Mouse (Mus musculus): ENCODE measurements at regions not wholly inside any gene's neighbourhood (a gene's known extent, or its start where the extent isn't known, plus 50 kb on each side); places are given as distances from the start of the nearest gene placed in this dataset.

- DNase-seq (ENCODE audit: low spot score in 2 of 2): no peak
Observed at GRCm38 (mm10) chr5:118353689-118354088, 108.7 kb downstream of the 2410131K14Rik start.

- DNase-seq (ENCODE audit: low spot score in 2 of 2): no peak
Observed at GRCm38 (mm10) chr5:118354127-118354526, 109.1 kb downstream of the 2410131K14Rik start.

- no peak for DNase-seq (ENCODE audit: low spot score in 2 of 2)
Observed at GRCm38 (mm10) chr5:118354871-118355270, 109.8 kb downstream of the 2410131K14Rik start.

DNA sequence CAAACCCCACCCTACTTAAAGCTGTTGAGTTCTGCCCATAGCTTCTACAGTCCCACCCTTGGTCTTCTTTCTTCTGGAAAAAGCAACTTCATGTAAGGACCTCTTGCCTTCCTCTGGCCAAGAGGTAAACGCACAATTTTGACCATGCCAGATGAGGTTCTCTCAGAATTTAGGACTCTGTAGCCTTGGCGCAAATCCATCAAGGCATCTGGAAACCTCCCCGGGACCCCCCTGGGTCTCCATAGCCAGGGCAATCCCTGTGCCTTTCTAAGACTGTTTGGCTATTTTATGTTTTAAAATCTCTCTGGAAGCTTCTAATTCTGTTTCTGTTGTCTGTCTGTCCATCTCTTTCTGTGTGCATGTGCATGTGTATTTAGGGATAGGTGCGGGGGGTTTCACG lies 110.3 kb downstream of the 2410131K14Rik start:
- DNase-seq (ENCODE audit: low spot score in 2 of 2): no peak

DNA sequence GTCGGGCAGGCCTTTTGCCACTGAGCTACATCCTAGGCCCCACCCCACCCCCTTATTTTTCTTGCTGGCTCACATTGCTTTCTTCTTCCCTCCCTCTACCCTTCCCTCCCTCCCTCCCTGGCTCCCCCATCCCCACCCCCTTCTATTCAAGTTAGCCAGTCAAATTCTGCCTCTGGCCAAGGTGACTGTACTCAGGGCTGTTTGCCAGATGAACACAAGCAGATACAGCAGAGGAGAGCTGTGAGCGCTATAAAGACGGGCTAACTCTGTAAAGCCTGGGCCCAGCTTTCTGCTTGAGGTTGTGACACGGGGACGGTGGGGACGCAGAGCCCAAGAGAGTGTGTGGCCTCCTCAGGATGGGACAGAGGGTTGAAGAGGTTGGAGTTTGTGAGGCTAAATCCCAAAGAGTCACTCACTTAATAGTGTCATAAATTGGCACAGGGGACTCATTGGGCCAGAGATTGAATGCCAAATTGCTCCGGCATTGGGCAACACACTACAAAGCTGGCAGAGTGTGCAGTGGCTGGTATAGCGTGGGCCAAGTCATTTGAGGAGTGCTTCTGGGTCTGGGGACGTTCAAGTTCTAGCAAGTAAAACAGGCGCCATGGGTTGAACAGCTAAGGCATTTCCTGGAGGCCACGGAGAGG lies 110.8 kb downstream of the 2410131K14Rik start:
- DNase-seq (ENCODE audit: low spot score in 2 of 2): no peak

GRCm38 (mm10) chr5:118359646-118360373 lies 114.8 kb downstream of the 2410131K14Rik start:
- DNase-seq (ENCODE audit: low spot score in 2 of 2): peak; percentile 78 to 84

DNA sequence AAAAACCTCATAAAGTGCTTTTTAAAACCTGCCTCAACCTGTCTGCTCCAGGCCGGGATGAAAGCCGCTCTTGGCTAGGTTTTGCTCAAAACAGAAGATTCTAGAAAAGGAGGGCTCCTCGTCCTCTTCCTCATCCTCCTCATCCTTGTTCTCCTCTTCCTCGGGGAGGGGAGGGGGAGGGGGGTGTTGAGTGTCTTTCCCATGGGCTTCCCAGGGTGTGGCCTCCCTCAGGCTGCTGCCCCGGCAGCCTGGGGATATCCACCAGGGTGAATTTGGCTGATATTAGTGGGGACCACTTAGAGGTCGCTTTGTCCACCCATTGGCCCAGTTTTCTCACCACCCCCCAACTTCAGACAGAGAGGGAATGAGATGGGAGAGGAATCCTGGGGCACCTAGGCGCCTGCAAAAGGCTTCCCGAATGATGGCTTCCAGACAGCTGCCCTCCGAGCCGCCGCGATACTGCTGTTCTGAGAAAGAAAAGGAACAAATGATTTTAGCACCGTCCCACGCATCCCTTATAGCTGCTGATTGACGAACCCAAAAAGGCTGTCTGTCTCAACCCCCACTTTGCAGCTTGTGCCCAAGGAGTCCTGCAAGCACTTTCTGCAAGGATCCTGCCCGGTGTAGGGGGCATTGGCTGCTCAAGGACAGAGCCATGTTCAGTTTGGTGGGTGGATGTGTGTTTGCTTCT lies 115.5 kb downstream of the 2410131K14Rik start:
- DNase-seq (ENCODE audit: low spot score in 2 of 2): peak in 1 of 2 experiments; percentile 66

DNA sequence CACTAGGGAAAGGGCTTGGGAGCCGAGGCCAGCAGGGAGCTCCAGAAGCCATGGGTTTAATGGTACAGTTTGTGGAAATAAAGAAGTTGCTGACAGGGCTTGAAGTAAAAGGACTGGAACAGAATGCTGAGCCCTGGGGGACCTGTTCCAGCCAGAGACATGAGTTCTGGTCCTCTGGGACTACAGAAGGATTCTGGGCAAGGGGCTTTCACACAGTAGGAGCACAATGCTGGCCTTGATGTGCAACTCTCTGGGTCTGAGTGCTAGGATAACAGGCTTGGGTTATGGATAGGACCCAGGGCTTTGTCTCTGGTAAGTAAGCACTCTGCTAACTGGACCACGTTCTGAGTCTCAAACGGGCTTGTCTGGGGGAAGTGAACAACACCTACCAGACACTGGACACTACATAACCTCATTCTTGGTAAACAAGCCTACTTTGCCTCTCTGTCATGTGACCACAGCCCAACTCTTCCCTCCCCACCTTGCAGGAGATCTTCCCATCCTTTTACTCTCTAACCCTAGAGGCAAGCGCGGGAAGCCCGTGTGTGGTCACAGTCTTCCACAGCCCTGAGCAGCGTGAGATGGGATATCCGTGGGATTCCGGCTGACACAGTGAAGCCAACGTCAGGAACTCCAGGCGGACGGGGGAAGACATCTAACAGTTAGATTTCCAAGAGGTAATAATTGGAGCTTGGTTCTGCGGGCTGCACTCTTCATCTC lies 116.3 kb downstream of the 2410131K14Rik start:
- DNase-seq (ENCODE audit: low spot score in 2 of 2): no peak

GRCm38 (mm10) chr5:118361853-118362406 lies 116.9 kb downstream of the 2410131K14Rik start:
- DNase-seq (ENCODE audit: low spot score in 2 of 2): no peak

- DNase-seq (ENCODE audit: low spot score in 2 of 2): no peak
Observed at GRCm38 (mm10) chr5:118362738-118363137, 117.7 kb downstream of the 2410131K14Rik start.

DNA sequence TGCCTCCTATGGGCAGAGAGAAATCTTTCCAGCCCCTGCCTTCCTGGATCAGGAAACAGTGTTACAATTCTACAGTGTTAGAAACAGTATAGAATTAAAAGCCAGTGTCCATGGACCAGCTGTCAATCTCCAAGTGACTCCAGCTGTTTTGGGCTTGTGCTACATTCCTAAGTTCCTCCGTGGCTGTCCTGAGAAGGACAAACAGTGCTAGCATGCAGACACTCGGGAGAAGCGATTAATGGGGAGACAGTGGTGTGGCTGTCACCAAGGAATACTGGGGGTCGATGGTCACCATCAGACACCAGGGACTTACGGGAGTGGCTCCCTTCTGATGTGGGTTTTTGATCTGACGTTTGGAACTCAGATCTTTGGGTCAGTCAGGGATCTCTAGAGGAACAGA lies 118.1 kb downstream of the 2410131K14Rik start:
- DNase-seq (ENCODE audit: low spot score in 2 of 2): no peak

DNA sequence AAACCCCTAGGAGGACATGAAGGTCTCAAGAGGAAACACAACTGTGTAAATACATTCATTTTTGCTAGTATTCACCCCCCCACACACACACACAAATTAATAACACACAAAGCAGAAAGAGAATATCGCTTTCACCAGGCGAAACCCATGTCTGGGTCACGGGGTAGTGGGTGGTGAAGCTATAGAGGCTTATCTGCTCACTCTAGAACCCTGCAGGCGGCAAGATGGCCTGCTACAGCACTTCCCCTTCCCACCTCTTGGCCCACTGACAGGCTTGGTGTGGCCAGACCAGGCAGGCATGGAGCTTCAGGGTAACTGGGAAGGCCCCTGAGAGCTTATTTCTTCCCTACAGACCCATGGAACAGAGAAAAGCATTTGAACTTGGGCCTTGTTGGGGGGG lies 119.6 kb downstream of the 2410131K14Rik start:
- DNase-seq (ENCODE audit: low spot score in 2 of 2): no peak

DNA sequence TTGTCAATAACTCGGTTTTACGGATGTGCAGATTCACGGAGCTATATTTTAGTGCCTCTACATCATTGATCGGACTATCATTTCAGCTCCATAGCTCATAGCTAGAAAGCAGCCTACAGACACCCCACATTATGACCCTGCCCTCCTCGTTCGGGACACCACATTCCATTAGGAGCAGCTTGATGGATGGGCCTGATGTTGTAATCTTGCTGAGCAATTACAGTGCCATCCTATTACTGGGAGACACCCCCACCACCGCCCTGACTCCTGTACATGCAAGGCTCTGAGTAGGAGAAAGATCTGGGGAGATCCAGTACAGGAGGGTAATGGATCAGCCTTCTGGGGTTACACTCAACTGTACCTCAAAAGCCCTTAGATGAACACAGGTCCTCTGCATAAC lies 120.2 kb downstream of the 2410131K14Rik start:
- no peak for DNase-seq (ENCODE audit: low spot score in 2 of 2)

- no peak for DNase-seq (ENCODE audit: low spot score in 2 of 2)
Observed at GRCm38 (mm10) chr5:118365651-118366050, 120.6 kb downstream of the 2410131K14Rik start.

- DNase-seq (ENCODE audit: low spot score in 2 of 2): no peak
Observed at GRCm38 (mm10) chr5:118367047-118367446, 122.0 kb downstream of the 2410131K14Rik start.

GRCm38 (mm10) chr5:118373581-118373981 lies 128.6 kb downstream of the 2410131K14Rik start:
- no peak for DNase-seq (ENCODE audit: low spot score in 2 of 2)

DNA sequence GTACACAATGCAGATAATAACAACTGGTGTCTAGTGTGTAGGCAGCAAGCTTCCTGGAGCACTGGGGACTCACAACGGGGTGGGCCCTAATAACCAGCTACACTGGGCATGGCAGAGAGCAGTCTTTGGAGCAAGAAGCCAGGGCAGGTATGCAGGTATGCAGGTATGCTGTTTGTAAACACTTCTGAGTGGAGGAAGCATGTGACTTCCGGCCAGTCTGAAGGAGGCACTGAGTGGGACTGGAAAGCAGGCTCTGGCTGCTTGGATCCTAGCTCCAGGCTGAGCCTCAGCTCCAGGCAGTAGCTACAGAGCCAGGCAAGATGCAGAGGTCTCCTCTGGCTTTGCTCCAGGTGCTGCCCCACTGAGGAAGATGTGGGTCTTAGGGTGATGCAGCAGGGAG lies 129.9 kb downstream of the 2410131K14Rik start:
- DNase-seq (ENCODE audit: low spot score in 2 of 2): no peak

GRCm38 (mm10) chr5:118375916-118376315 lies 130.9 kb downstream of the 2410131K14Rik start:
- no peak for DNase-seq (ENCODE audit: low spot score in 2 of 2)

- DNase-seq (ENCODE audit: low spot score in 2 of 2): no peak
Observed at GRCm38 (mm10) chr5:118376478-118376877, 131.5 kb downstream of the 2410131K14Rik start.

- DNase-seq (ENCODE audit: low spot score in 2 of 2): no peak
Observed at GRCm38 (mm10) chr5:118377402-118377848, 132.4 kb downstream of the 2410131K14Rik start.

- DNase-seq (ENCODE audit: low spot score in 2 of 2): no peak
Observed at GRCm38 (mm10) chr5:118379245-118380051, 134.4 kb downstream of the 2410131K14Rik start.

All from thymus, postnatal 10 days (tissue).